Mouse (Mus musculus) megakaryocyte, embryonic 14.5 days (primary cell): ENCODE measurements at regions not wholly inside any gene's neighbourhood (a gene's known extent, or its start where the extent isn't known, plus 50 kb on each side); places are given as distances from the start of the nearest gene placed in this dataset.

ENCODE experiments used
- FLI1 ChIP-seq: IDR thresholded peaks from 2 replicates; pipeline ENCODE4 v1.6.1; 2012; ENCODE audit warnings: low read length, inconsistent platforms, mixed read lengths
- GATA1 ChIP-seq: IDR thresholded peaks from 3 replicates; pipeline ENCODE4 v1.6.1; 2012; ENCODE audit warnings: mixed read lengths, low read length, inconsistent platforms, borderline replicate concordance

- TF ChIP-seq GATA1, result no peak
- no peak for TF ChIP-seq FLI1
Observed at GRCm38 (mm10) chr12:107700868-107701597, 212.6 kb downstream of the 3110018I06Rik start.
